Mouse (Mus musculus) layer of hippocampus, adult 18-20 months (tissue): ENCODE data around the gene Swt1. TPM values are rescaled to one million over a fixed set of nuclear protein-coding genes. Genes with fewer than 3 reads are reported as not detected.
"Not testable (repeated sequence)": the region's sequence is repeated elsewhere in the genome, so short reads cannot be mapped to it uniquely, and the experiment has no call there.

Source experiments
- DNase-seq, 2 experiments: peaks; one replicate each; pipeline ENCODE4 v3.0.0; 2022; ENCODE audit warnings: low spot score in 2 of 2
- total RNA-seq, 2 experiments: library from RNA; stranded (reverse); gene quantifications; 2 replicates each; pipeline ENCODE4 v1.2.3; 2021

Swt1 gene
- total RNA-seq, 2 experiments from 2014 or later, result 15.4 to 17.1 TPM

GRCm38 (mm10) chr1:151367721-151368324, 60.4 kb downstream of the Swt1 start:
- no peak for DNase-seq

- DNase-seq, result no peak
Observed at GRCm38 (mm10) chr1:151366944-151367605, 61.2 kb downstream of the Swt1 start.

GRCm38 (mm10) chr1:151359374-151359773, 68.9 kb downstream of the Swt1 start:
- DNase-seq, result no peak

- no peak for DNase-seq
Observed at GRCm38 (mm10) chr1:151355994-151356393, 72.3 kb downstream of the Swt1 start.

GRCm38 (mm10) chr1:151352911-151353310, 75.3 kb downstream of the Swt1 start:
- no peak for DNase-seq

GRCm38 (mm10) chr1:151348293-151348692, 80.0 kb downstream of the Swt1 start:
- DNase-seq, result not testable (repeated sequence)

GRCm38 (mm10) chr1:151346681-151347127, 81.6 kb downstream of the Swt1 start:
- no peak for DNase-seq

- no peak for DNase-seq
Observed at GRCm38 (mm10) chr1:151345863-151346195, 82.4 kb downstream of the Swt1 start.

GRCm38 (mm10) chr1:151345109-151345862, 83.0 kb downstream of the Swt1 start:
- peak; percentile 94 to 97 for DNase-seq

GRCm38 (mm10) chr1:151344283-151345108, 83.8 kb downstream of the Swt1 start, which contains the start of gene Ivns1abp:
Ivns1abp (plus strand) TSS chr1:151344477.
- DNase-seq, result peak; percentile 95 to 98

- no peak for DNase-seq
Observed at GRCm38 (mm10) chr1:151343571-151344282, 84.5 kb downstream of the Swt1 start.

GRCm38 (mm10) chr1:151342968-151343367, 85.3 kb downstream of the Swt1 start:
- DNase-seq, result peak in 1 of 2 experiments; percentile 27

GRCm38 (mm10) chr1:151342311-151342710, 85.9 kb downstream of the Swt1 start:
- no peak for DNase-seq

GRCm38 (mm10) chr1:151341321-151342044, 86.8 kb downstream of the Swt1 start:
- no peak for DNase-seq

GRCm38 (mm10) chr1:151338941-151339340, 89.3 kb downstream of the Swt1 start:
- no peak for DNase-seq

- DNase-seq, result no peak
Observed at GRCm38 (mm10) chr1:151338234-151338633, 90.0 kb downstream of the Swt1 start.

GRCm38 (mm10) chr1:151332819-151333218, 95.4 kb downstream of the Swt1 start:
- no peak for DNase-seq

GRCm38 (mm10) chr1:151329601-151330000, 98.7 kb downstream of the Swt1 start:
- no peak for DNase-seq

- DNase-seq, result no peak
Observed at GRCm38 (mm10) chr1:151328341-151329097, 99.7 kb downstream of the Swt1 start.
